Mouse (Mus musculus) spleen, adult 2 months (tissue): ENCODE results near the gene Srf. TPM values are rescaled to one million over a fixed set of nuclear protein-coding genes. Genes with fewer than 3 reads are reported as not detected.

Experiments used
- DNase-seq, 2 experiments: peaks; one replicate each; pipeline versions ENCODE4 v3.0.0 to v3.0.0-alpha.2; 2012 to 2021; ENCODE audit warnings: low spot score in 2 of 2, low read depth in 1 of 2
- H3K27ac ChIP-seq: fragments of 200-500 bp; 2 replicates; pipeline ENCODE4 v1.5.1; 2012; ENCODE audit warnings: low read length, inconsistent platforms; ENCODE audit not compliant: insufficient read depth
- H3K27me3 ChIP-seq: fragments of 200-500 bp; 2 replicates; pipeline ENCODE4 v1.6.1; 2012; ENCODE audit warnings: mild to moderate bottlenecking, moderate library complexity, low read length, inconsistent platforms; ENCODE audit not compliant: control insufficient read depth, insufficient read depth
- H3K36me3 ChIP-seq: fragments of 200-500 bp; 2 replicates; pipeline ENCODE4 v1.6.1; 2012; ENCODE audit warnings: mild to moderate bottlenecking, low read length, inconsistent platforms; ENCODE audit not compliant: control insufficient read depth, insufficient read depth
- H3K4me1 ChIP-seq: fragments of 200-500 bp; 2 replicates; pipeline ENCODE4 v1.6.1; 2011; ENCODE audit warnings: inconsistent platforms; ENCODE audit not compliant: control insufficient read depth, insufficient read depth, insufficient read length
- H3K4me3 ChIP-seq: fragments of 200-500 bp; 2 replicates; pipeline ENCODE4 v1.5.1; 2011; ENCODE audit warnings: mild to moderate bottlenecking, inconsistent platforms; ENCODE audit not compliant: insufficient read depth, insufficient read length; ENCODE audit errors: extremely low read depth
- CTCF ChIP-seq: fragments of 200-500 bp; IDR thresholded peaks from 2 replicates; pipeline ENCODE4 v1.5.1; 2011; ENCODE audit warnings: mild to moderate bottlenecking, inconsistent platforms; ENCODE audit not compliant: insufficient read depth, insufficient read length, insufficient replicate concordance; ENCODE audit errors: extremely low read depth
- POLR2A ChIP-seq: fragments of 200-500 bp; IDR thresholded peaks from 2 replicates; pipeline ENCODE4 v1.6.1; 2011; ENCODE audit warnings: low read depth, low read length, inconsistent platforms
- WGBS: fragments of 180-500 bp; shearing (Covaris S2); methylation state at CpG from one replicate; pipeline ENCODE4 v1.1.7; 2018; 5-methylcytosine and 5-hydroxymethylcytosine counted together
- polyA plus RNA-seq: library from polyadenylated mRNA; depleted of rRNA; stranded (reverse); fragments of >200 nt; gene quantifications from 2 replicates; pipeline ENCODE4 v1.2.3, GENCODE M21; 2012; rRNA removed

Srf gene
- 146 and 226 TPM in 2 replicates for polyA plus RNA-seq

GRCm38 (mm10) chr17:46555673-46556583, at the start of gene Srf:
TSS of gene Srf (minus strand) at chr17:46556175.
- peaks cover 8% of the 10 kb centered on the region; the same call in 1 of the 2 replicates for H3K4me1 ChIP-seq
- DNase-seq = peak; percentile 91 to 95
- 0 out of 2 replicates have a peak, but pooled peaks cover 2% of the 10 kb centered on the region for H3K27me3 ChIP-seq
- peak within 1 kb of the TSS; percentile 86 for H3K27ac ChIP-seq
- peak; percentile 1; the same call in 1 of the 2 replicates for TF ChIP-seq POLR2A
- TF ChIP-seq CTCF = no peak
- WGBS = under 1% methylated on average over 83 of the region's 87 CpGs
- peak within 1 kb of the TSS; percentile 80 for H3K4me3 ChIP-seq
- H3K36me3 ChIP-seq = peaks cover 7% of the 10 kb centered on the region

DNA sequence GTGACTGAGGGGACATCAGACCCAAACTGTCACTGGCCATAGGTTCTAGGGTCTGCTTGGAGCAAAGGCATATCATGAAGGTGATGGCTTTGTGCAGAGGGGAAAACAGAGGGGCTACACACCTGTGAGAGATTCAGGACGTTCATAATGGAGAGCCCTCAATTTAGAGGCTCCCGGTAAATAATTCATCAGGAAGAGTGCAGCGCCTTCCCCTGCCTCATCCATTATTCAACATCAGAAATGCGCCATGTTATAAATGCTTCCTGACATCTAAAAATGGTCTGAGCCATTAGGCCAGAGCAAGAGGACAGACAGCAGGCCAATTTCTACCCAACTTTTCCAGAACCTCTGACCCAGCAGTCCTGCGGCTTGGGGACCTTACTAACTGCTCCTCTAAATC, 49.2 kb upstream of the Srf start:
- 89% methylated on average over 5 of the region's 5 CpGs for WGBS
- no peaks in the 10 kb centered on the region for H3K4me1 ChIP-seq

DNA sequence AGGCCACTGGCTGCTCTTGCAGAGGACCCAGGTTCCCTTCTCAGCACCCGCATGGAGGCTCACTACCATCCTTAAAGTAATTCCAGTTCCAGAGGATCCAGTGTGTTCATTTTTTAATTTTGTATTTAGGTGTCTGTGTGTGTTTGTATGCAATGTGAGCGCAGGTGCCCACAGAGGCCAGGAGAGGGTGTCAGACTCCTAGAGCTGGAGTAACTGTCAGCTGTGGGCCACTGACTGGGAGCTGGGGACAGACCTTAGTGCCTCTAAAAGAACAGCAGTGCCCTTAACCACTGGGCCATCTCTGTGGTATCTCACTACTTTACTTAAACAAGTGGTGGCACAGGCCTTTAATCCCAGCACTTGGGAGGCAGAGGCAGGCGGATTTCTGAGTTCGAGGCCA, 47.3 kb upstream of the Srf start:
- no peaks in the 10 kb centered on the region for H3K4me1 ChIP-seq
- whole genome bisulfite sequencing = 91% methylated on average over 4 of the region's 4 CpGs
- no peak for DNase-seq
- TF ChIP-seq CTCF = no peak
- no peak for TF ChIP-seq POLR2A
- H3K27ac ChIP-seq = no peak overlapping the region
- no peaks in the 10 kb centered on the region for H3K27me3 ChIP-seq
- no peaks in the 10 kb centered on the region for H3K36me3 ChIP-seq
- H3K4me3 ChIP-seq = no peak overlapping the region

More for the DNA sequence above, 49.2 kb upstream of the Srf start:
- no peak for TF ChIP-seq CTCF
- no peak for TF ChIP-seq POLR2A
- no peaks in the 10 kb centered on the region for H3K27me3 ChIP-seq
- no peak overlapping the region for H3K4me3 ChIP-seq
- DNase-seq = no peak
- no peaks in the 10 kb centered on the region for H3K36me3 ChIP-seq
- H3K27ac ChIP-seq = no peak overlapping the region

GRCm38 (mm10) chr17:46602212-46602611, 46.2 kb upstream of the Srf start:
- no peak overlapping the region for H3K27ac ChIP-seq
- no peaks in the 10 kb centered on the region for H3K36me3 ChIP-seq
- WGBS = 19% methylated on average over 9 of the region's 9 CpGs
- no peak overlapping the region for H3K4me3 ChIP-seq
- no peaks in the 10 kb centered on the region for H3K27me3 ChIP-seq
- TF ChIP-seq CTCF (no peak), POLR2A (no peak)
- no peaks in the 10 kb centered on the region for H3K4me1 ChIP-seq
- no peak for DNase-seq

- no peak for TF ChIP-seq CTCF
- no peak for TF ChIP-seq POLR2A
- Histone ChIP-seq H3K27me3 (no peaks in the 10 kb centered on the region), H3K4me3 (no peak overlapping the region), H3K4me1 (no peaks in the 10 kb centered on the region), H3K27ac (no peak overlapping the region), H3K36me3 (no peaks in the 10 kb centered on the region)
- 90% methylated on average over 2 of the region's 2 CpGs for WGBS
- DNase-seq = no peak
These were observed 44.6 kb upstream of the Srf start for GRCm38 (mm10) chr17:46600569-46600968.

- Histone ChIP-seq H3K27ac (no peak overlapping the region), H3K4me1 (no peaks in the 10 kb centered on the region), H3K4me3 (no peak overlapping the region), H3K27me3 (no peaks in the 10 kb centered on the region), H3K36me3 (no peaks in the 10 kb centered on the region)
- no peak for DNase-seq
- WGBS = 90% methylated on average over 4 of the region's 4 CpGs
- TF ChIP-seq POLR2A (no peak), CTCF (no peak)
These were observed 43.0 kb upstream of the Srf start for GRCm38 (mm10) chr17:46598963-46599362.

DNA sequence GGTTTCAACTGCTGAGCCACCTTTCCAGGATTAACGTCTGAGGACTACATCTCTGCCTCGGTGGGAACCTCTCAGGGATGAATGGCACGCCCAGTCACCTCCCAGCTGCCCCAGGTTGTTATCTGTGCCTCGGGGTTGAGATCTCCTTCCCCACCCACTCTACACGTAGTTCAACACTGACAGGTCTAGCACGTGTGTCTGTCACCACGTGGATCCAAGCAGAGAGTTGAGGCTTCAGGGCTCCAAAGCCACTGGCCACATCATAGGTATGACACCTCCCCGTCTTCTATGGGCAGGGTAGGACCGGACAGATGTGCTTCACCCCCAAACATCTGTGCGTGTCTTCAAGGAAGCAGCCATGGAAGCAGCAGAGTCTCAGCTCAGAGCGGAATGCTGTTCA, 42.0 kb upstream of the Srf start:
- H3K27ac ChIP-seq = no peak overlapping the region
- DNase-seq = no peak
- WGBS = 79% methylated on average over 11 of the region's 11 CpGs
- H3K36me3 ChIP-seq = no peaks in the 10 kb centered on the region
- no peaks in the 10 kb centered on the region for H3K27me3 ChIP-seq
- no peak overlapping the region for H3K4me3 ChIP-seq
- TF ChIP-seq CTCF (no peak), POLR2A (no peak)
- H3K4me1 ChIP-seq = no peaks in the 10 kb centered on the region
